Mouse (Mus musculus) gastrocnemius, adult 18-20 months (tissue): Measurements from ENCODE around the gene Rab5b. TPM values are rescaled to one million over a fixed set of nuclear protein-coding genes. Genes with fewer than 3 reads are reported as not detected.

Experiments
- DNase-seq: peaks from one replicate; pipeline ENCODE4 v3.0.0; 2021; ENCODE audit warnings: low spot score
- total RNA-seq, 2 experiments: library from RNA; stranded (reverse); gene quantifications; 2 replicates each; pipeline ENCODE4 v1.2.3; 2021

Rab5b gene
- total RNA-seq, 2 experiments from 2014 or later = 90.8 to 92.1 TPM

GRCm38 (mm10) chr10:128699611-128700010 is 3.5 kb upstream of the Rab5b start:
- DNase-seq = no peak

DNA sequence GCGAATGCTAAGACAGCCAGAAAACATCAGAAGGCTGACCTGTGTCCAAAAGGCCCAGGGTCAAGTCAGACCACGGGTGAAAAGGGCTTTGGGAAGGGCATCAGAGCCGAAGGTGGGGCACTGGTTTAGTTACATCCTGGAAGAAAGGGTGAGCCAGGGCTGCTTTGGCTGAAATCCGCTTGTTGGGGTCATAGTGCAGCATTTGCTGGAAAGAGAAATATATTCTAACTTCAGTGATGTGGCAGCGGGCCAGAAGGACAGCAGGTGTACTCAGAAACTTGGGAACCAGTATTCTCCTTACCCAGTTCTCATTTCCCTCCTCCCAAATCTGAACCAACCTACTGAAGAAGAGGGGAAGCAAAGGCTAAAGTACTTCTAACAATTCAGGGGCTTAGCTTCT is 2.9 kb upstream of the Rab5b start:
- no peak for DNase-seq

DNA sequence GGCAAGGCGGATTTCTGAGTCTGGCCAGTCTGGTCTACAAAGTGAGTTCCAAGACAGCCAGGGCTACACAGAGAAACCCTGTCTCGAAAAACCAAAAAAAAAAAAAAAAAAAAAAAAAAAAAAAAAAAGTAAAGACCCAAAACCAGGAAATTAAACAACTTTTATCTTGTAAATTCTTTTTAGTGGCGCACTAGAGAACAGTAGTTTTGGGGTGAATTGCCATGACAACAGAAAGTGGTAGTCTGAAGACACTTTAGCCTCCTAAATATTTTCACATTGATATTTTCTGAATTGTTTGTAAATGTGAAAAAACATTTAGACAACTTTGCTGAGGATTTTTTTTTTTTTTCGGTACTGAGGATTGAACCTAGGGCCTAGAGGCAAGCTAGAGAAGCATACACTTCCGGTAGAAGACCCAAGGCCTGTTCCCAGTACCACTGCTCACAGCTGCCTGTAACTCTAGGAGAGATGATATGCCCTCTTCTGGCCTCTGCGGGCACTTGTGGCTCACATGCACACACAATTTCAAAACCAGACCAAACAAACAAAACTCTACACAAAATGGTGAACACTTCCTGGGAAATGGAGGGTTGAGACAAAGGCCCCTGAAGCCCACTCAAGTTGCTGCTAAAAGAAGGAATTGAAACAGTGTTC is 1.1 kb upstream of the Rab5b start:
- DNase-seq = no peak

DNA sequence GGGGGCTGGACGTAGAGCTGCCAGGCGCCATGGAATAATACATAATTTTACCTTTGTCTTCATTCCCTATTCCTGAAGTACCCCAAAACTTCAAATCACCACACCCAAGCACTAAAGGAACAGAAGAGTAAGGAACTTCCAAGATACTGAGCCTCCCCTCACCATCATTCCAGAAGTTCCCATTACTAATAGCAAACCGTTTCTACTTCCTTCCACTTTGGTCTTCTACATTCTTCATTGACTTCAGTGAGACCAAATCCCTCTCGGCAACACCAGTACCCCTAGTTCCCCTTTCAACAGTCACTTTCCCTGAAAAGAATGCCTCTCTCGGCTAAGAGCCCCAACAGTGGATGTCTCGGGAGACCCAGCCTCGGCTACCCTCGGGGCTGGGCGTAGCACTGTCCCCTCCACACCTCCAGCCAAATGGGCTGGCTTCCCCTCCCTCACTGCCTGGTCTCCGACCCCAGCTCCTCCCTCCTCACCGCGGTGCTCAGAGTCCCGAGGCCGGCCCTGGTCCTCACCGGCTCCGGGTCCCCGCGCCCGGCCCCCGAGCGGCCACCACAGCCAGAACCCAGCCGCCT is 563 bp downstream of the Rab5b start:
- no peak for DNase-seq

DNA sequence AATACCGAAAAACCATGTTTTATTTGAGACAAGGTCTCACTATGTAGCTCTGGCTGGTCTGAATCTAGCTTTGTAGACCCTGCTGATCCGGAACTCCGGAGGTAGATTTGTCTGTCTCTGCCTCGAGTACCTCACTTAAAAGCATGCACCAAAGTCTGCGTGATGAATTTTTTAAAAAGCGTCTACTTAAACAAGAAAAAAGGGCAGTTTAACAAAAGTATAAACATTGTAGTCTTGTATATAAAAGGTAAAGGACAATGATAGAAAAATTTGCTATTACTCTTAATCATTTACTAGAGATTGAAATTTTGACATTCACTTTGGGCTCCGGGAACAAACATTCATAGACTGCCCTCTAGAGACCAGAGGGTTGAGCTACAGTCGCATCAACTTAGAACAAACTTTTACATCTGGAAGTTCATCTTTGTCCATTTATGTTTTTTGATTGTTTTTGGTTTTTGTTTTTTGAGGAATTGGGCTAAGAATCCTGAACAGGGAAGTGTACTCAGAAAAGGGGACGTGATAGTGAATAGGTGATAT is 21.5 kb downstream of the Rab5b start:
- peak; percentile 31 for DNase-seq

GRCm38 (mm10) chr10:128673763-128674468 is 22.1 kb downstream of the Rab5b start, which contains the start of gene Suox:
TSS of gene Suox (minus strand) at chr10:128674073.
- peak; percentile 88 for DNase-seq

DNA sequence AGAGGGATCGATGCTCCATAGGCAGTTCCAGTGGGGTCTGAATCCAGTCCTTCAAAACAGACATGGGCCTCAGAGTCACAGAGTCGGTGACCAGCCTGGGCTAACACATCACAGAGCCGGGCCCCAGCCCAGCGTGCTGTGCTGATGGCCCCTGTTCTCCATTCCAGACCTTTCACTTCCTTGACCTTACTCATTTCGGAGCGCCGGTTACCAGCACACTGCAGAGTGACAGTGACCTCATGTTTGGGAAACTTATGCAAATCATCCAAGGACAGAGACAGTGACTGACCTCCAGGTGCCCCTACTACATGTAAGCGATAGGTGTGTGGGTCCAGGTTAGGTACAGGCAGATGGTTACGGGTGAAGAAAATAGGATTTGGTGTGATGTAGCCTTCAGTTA is 24.9 kb downstream of the Rab5b start:
- DNase-seq = no peak

GRCm38 (mm10) chr10:128668790-128669672 is 27.0 kb downstream of the Rab5b start:
- peak; percentile 11 for DNase-seq

DNA sequence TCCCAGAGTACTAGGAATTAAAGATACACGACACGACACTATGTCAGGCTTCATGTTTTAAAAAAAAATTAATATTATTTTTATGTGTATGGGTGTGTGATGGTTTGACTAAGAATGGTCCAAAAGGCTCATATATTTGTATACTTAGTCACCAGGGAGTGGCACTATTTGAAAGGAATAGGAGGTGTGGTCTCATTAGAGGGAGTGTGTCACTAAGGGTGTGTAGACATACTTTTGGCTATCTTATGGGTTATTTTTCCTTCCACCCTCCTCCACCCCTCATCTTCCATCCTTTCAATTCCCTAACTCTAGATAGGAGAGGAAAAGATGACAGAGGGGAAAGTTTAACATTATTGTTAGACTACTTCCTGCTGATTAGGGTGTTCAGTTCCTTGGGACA is 30.3 kb downstream of the Rab5b start:
- DNase-seq = no peak

- DNase-seq = no peak
Observed at GRCm38 (mm10) chr10:128665307-128665706, 30.8 kb downstream of the Rab5b start.

DNA sequence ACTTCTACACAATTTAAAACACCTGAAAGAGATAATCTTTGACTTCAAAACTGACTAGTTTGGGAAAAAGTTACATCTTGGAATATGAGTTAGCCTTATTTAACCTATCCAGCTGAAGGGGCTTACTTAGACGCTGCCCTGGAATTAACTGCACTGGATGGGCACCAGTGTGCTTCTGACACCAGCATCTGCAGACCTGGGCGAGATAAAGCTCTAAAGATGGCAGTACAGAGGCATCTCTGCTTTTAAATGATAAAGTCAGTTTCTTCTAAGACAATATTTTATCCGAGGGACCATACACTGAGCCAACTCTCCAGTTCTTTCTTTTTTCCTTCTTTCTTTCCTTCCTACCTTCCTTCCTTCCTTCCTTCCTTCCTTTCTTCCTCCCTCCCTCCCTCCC is 31.3 kb downstream of the Rab5b start:
- no peak for DNase-seq

- no peak for DNase-seq
Observed at GRCm38 (mm10) chr10:128663441-128664220, 32.4 kb downstream of the Rab5b start.

DNA sequence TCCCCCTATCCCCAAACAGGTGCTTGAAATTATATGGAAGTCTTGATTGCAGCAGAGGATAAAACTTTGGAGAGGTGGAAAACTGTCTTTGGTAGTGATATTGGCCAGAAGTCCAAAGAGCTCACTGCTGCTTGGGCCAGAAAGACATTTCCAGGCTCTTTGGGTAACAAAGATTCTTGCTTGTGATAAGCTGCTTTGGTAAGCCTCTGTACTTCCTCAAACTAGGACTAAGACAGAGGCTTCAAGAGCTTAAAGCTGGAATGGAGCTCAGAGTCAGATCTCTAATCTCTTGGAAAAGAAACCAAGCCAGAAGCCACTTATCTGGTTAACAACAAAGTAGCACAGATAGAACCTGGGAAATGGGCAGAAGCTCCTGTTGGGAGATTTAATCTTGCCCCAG is 33.6 kb downstream of the Rab5b start:
- DNase-seq = no peak

GRCm38 (mm10) chr10:128659490-128659889 is 36.6 kb downstream of the Rab5b start:
- no peak for DNase-seq

GRCm38 (mm10) chr10:128657844-128658243 is 38.2 kb downstream of the Rab5b start:
- DNase-seq = no peak

- DNase-seq = no peak
Observed at GRCm38 (mm10) chr10:128656731-128657130, 39.3 kb downstream of the Rab5b start.

- DNase-seq = no peak
Observed at GRCm38 (mm10) chr10:128655254-128655653, 40.8 kb downstream of the Rab5b start.

DNA sequence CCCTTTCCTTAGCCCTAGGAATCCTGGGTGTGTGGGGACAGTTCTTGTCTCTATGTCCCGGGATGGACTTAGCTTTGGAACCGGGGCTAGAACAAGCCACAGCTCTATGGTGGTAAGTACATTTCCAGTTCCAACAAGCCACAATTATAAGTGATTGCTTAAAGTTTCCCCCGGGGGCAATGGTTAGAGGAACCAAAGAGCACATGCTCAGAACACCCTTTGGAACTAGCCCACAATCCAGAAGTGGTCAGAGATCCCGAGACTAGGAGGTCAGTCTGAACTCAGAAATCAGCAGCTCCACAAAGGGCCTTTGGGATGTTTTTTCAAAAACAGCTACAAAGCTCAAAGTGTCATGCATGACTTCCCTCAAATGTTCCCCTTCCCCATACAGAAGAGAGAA is 42.2 kb downstream of the Rab5b start:
- DNase-seq = no peak

DNA sequence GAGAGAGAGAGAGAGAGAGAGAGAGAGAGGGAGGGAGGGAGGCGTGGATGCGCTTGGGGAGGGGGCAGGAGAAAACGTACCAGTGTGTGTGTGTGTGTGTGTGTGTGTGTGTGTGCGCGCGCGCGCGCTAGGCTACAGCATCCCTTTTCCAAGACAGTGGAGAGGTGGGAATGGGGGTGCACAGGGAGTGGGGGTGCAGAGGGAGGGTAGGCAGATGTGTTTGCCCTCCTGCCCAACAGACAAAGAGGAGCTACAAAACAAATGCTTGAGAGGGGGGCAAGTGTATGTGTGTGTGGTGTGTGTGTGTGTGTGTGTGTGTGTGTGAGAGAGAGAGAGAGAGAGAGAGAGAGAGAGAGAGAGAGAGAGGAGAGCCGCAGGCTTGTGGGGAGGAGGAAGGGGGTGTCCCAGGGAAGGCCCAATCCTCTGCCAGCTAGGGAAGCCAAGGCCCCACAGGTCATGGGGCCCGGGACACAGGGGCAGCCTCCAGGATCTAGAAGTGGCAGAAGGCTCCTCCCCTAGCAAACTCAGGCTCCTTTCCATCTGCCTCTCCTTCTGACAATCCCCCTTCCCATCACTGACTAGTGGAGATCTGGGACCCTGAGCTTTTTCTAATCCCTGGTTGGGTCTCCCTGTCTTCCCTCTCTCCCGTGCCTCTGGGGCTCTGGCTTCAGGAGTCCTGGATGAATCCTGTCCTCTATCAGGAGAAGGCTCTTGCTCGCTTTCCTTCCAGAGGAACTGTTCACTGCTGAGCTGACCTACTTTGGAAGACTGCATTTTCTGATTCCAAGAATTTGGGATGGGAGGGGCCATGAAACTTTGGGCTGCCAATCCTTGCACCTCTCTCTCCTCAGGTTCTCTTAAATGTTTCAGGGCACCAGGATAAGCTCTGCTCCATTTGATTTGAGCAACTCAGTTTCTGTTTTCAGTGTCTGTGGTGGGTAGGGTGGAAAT is 49.6 kb downstream of the Rab5b start:
- DNase-seq = no peak
